Mouse (Mus musculus): ENCODE data around the gene Mpl.

DNA sequence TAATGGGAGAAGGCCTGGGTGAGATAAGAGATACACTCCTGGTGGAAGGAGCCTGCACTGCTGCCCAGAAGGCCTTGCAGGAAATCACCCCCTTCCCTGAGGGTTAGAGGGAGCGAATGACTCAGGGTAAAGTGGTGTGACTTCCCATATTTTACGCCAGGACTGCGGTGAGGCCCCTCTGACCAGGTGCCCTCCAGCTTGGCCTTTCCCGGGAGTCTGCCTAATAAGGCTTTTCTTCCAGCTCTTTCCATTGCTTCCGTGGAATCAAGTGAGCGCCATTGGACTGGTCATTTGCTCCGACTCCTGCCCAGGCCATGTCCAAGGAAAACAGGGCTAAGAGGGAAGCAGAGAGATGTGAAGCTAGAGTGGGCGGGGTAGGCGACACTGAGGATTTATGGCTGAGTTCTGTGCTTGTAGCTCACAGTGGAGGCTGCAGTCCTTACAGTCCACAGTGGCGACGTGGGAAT lies 8.4 kb upstream of the Mpl start:
- TF ChIP-seq CTCF (IDR thresholded peaks at IDR 0.05; ENCODE audit: insufficient read depth, low read depth, low read length) = no peak
- no peak for TF ChIP-seq POLR2A (IDR thresholded peaks at IDR 0.05; ENCODE audit: insufficient read depth, low read depth, low read length)

All from olfactory bulb, adult 2 months (tissue).